Mouse (Mus musculus) embryo, embryonic 10.5 days (tissue): ENCODE measurements around the gene Slc17a7.
"Not testable (repeated sequence)": the region's sequence is repeated elsewhere in the genome, so short reads cannot be mapped to it uniquely, and the experiment has no call there.

Experiments used
- DNase-seq: peaks from one replicate; pipeline ENCODE4 v3.0.0-alpha.2; 2015; ENCODE audit warnings: low spot score

The Slc17a7 gene

GRCm38 (mm10) chr7:45154993-45155514 is 8.7 kb upstream of the Slc17a7 start:
- DNase-seq = peak; percentile 43

DNA sequence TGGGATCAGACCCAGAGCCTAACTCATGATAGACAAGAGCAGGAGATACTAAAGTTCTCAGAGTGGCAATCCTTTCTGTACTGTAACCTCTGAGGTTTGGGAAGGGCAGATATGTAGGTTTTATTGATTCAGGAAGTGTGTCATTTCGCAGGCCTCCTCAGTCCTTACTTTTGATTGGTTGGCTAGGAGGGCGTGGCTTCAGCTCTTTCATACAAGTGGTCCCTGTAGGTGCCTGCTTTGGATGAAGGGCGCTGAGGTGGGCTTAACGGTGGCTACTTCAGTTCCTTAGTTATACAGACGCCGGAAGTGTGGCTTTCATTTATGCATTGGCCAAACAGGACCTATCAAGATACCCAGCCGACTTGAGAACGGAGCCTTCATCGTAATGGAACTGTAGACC is 8.2 kb upstream of the Slc17a7 start:
- no peak for DNase-seq

- DNase-seq = no peak
Measured at GRCm38 (mm10) chr7:45156206-45156605, 7.5 kb upstream of the Slc17a7 start.

DNA sequence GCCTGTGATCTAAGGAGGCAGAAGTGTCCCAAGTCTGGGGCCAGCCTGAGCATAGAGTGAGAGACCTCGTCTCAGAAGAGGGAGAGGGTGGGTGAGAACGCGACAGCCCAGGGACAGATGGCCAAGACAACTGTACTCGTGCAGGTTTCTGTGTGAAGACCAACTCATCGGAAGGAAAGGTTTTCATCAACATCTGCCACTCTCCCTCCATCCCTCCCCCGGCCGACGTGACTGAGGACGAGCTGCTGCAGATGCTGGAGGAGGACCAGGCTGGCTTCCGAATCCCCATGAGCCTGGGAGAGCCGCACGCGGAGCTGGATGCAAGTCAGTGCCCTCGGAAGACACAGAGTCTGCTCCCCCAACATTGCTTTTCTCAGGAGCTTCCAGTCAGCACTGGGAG is 6.3 kb upstream of the Slc17a7 start:
- no peak for DNase-seq

DNA sequence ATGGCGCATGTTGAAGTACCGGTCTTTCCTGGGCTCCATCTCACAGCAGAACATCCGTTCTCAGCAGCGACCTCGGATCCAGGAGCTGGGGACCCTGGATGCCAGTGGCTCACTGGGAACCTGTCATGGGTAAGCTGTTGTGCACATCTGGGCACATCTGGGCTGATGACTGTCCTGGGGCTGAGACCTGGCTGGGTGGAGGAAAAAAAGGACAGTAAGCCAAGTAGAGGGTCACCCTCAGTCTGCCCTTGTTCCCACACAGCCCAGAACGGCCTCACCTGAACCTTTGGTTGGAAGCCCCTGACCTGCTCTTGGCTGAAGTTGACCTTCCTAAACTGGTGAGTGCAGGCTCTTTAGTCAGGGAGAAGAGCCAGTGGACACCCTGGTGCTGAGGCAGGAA is 4.8 kb upstream of the Slc17a7 start:
- no peak for DNase-seq

- DNase-seq = no peak
Measured at GRCm38 (mm10) chr7:45160316-45160800, 3.4 kb upstream of the Slc17a7 start.

- DNase-seq = no peak
Measured at GRCm38 (mm10) chr7:45160866-45161265, 2.9 kb upstream of the Slc17a7 start.

DNA sequence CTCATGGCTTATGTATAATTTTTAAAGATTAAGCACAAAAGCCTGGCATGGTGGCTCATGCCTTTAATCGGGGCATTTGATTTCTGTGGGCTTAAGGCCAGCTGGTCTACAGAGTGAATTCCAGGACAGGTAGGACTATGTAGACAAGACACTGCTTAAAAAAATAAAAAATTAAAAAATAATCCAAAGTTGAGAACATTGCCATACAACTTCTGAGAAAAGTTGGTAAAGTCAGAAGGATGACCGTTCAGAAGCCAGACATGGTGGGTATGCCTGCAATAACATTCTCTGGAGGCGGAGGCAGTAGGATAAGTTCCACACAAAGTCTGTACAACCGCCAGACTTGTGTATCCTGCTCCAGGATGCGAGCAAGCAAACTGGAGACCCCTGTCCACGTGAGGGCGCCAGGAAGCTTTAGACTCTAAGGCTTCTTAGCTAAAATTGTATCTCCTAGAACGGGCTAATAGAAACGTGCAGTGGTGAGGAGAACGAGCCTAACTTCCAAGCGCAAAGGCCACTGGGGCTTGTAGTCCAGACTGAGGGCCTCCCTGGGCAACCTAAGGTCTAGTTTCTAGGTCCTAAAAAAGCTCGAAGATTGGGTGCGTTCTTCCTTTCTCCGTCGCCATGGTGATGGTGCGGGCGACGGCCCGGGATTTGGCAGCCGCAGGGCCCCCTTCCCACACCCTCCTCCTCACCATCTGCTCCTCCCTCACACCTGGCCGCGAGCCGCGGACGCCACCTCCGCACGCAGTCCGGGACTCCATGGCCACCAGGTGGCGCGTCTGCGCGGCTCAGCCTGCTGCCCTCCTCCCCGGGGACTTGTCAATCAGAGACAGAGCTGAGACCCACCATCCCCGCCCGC is 1.9 kb upstream of the Slc17a7 start:
- DNase-seq = peak; percentile 95

GRCm38 (mm10) chr7:45162551-45162950 is 1.2 kb upstream of the Slc17a7 start:
- DNase-seq = no peak

- DNase-seq = no peak
Measured at GRCm38 (mm10) chr7:45162996-45163615, 643 bp upstream of the Slc17a7 start.

DNA sequence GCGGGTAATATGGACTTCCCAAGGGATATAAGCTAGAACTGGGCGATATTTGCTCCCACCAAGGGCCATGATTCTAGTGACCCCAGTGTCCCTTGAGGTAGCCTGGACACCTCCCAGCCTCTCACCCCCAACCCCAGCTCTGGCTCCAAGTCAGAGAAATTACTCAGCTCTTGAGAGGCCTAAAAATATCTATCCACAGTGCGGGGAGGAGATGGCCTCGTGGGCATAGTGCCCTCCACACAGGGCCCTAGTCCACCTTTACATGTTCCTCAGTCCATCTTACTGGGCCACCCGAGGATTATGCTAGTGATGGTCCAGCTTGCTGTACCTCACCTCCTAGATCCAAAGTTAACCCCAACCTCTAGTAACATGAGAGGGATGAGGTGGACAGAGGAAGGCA is 1.1 kb downstream of the Slc17a7 start:
- DNase-seq = no peak

GRCm38 (mm10) chr7:45165701-45166100 is 2.0 kb downstream of the Slc17a7 start:
- DNase-seq = no peak

DNA sequence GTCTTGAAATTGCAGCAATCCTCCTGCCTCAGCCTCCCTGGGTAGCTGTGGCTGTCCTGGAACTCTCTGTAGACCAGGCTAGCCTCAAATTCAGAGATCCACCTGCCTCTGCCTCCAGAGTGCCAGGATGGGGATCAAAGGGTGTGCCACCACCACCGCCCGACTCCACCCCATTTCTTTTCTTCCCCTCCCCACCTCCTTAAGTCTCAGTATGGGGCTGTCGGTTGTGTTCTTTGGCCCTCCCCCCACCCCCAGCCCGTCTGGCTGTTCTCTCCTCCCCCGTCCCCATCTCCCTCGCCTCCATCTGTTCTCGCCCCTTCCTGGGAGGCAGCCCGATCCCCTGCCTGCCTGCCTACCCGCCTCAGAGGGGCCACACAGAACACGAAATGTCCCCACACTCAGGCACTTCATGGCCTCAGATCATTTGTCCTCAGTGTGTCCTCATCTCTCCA is 3.2 kb downstream of the Slc17a7 start:
- no peak for DNase-seq

DNA sequence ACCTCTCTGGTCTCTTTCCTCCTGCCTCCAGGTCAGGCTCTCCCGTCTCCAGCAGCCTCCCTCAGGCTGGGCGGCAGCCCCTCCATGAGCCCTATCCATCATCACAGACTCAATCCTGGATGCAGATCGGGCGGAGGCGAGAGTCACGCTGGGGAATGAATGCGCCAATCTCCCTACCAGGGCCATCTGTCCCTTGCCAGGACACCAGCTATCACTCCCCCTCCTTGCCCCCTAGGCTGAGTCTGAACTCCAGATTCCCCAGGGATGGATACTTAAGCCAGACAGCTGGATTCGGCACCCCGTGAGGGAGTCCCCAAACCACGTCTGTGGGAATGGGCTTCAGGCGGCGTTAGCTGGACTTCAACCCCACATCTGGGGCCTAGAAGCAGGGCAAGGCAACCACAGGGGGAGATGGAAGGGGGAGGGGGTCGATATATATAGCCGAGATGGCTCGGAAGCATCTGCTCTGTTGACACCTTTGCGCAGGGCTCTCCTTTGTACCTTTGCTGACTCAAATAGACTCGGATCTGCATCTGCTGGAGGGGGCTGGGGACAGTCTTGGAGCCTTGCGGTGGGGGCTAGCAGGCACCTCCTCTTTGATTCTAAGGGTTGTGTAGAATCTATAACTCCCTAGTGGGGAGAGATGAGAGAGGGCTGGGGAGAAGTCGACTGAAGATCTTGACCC is 4.2 kb downstream of the Slc17a7 start:
- DNase-seq = no peak

- no peak for DNase-seq
Measured at GRCm38 (mm10) chr7:45168656-45169055, 4.9 kb downstream of the Slc17a7 start.

GRCm38 (mm10) chr7:45169495-45169894 is 5.7 kb downstream of the Slc17a7 start:
- DNase-seq = no peak

- no peak for DNase-seq
Measured at GRCm38 (mm10) chr7:45172974-45173373, 9.2 kb downstream of the Slc17a7 start.

DNA sequence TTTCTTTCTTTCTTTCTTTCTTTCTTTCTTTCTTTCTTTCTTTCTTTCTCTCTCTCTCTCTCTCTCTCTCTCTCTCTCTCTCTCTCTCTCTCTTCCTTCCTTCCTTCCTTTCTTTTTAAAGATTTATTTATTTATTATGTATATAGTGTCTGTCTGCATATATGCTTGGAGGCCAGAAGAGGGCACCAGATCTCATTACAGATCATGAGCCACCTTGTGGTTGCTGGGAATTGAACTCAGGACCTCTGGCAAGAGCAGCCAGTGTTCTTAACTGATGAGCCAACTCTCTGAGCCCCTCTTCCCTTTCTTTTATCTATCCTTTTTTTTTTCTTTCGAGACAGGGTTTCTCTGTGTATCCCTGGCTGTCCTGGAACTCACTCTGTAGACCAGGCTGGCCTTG is 10.0 kb downstream of the Slc17a7 start:
- DNase-seq = not testable (repeated sequence)

DNA sequence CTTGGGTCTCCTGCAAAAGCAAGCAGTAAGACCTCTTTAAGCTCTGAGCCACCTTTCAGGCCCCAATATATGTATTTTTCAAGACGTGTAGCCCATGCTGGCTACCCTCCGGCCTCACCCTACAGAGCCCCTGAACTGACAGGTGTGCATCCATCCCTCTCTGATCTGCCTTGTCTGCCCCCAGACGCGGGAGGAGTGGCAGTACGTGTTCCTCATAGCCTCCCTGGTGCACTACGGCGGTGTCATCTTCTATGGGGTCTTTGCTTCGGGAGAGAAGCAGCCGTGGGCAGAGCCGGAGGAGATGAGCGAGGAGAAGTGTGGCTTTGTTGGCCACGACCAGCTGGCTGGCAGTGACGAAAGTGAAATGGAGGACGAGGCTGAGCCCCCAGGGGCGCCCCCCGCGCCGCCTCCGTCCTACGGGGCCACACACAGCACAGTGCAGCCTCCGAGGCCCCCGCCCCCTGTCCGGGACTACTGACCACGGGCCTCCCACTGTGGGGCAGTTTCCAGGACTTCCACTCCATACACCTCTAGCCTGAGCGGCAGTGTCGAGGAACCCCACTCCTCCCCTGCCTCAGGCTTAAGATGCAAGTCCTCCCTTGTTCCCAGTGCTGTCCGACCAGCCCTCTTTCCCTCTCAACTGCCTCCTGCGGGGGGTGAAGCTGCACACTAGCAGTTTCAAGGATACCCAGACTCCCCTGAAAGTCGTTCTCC is 11.0 kb downstream of the Slc17a7 start:
- peak; percentile 36 for DNase-seq

GRCm38 (mm10) chr7:45175398-45175797 is 11.6 kb downstream of the Slc17a7 start:
- peak; percentile 42 for DNase-seq

DNA sequence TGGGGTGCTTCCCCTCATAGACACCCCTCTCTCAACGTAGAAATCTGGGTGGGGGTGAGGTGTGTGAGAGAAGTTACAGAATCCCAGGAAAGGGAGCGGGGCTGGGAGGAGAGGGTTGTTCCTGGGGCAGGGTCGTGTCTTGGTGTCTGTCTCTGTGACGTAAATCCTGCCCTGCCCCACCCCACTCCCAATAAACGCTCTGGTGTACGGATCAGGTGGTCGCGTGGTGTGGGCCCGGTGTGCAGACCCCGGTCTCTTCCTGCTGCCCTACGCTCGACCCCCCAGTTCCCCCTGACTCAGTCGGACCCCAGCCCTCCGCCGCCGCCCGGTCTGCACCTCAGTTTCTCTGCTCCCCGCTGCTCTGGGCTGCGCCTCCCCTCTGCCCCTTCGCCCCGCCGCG is 12.2 kb downstream of the Slc17a7 start:
- no peak for DNase-seq

GRCm38 (mm10) chr7:45176356-45176755 is 12.6 kb downstream of the Slc17a7 start:
- DNase-seq = no peak
